Mouse (Mus musculus) E14TG2a.4 (cell line): Measurements from ENCODE around the gene A630001G21Rik.
A peak's percentile ranks its signal among the peaks of the same experiment; 100 is the strongest.

Experiments
- H3K27me3 ChIP-seq: 2 replicates; pipeline ENCODE4 v1.6.1; 2014; ENCODE audit warnings: low read length, control low read depth; ENCODE audit not compliant: insufficient read depth
- H3K36me3 ChIP-seq: 2 replicates; pipeline ENCODE4 v1.6.1; 2014; ENCODE audit warnings: low read length, control low read depth; ENCODE audit not compliant: insufficient read depth
- H3K4me1 ChIP-seq: replicated peaks from 2 replicates; pipeline ENCODE4 v1.6.1; 2014; ENCODE audit warnings: low read depth, low read length, control low read depth
- H3K4me3 ChIP-seq: replicated peaks from 2 replicates; pipeline ENCODE4 v1.5.1; 2014; ENCODE audit warnings: mild to moderate bottlenecking, low read length
- H3K9me3 ChIP-seq: 2 replicates; pipeline ENCODE4 v1.6.1; 2014; ENCODE audit warnings: low read length, control low read depth
- CTCF ChIP-seq: conservative IDR thresholded peaks from 2 replicates; pipeline ENCODE4 v1.5.1; 2014; ENCODE audit warnings: low read length
- NANOG ChIP-seq: IDR thresholded peaks from 2 replicates; pipeline ENCODE4 v1.6.1; 2014; ENCODE audit warnings: borderline replicate concordance, low read length, mixed read lengths
- POU5F1 ChIP-seq: IDR thresholded peaks from 2 replicates; pipeline ENCODE4 v1.6.1; 2014; ENCODE audit warnings: low read length, borderline replicate concordance

The A630001G21Rik gene

GRCm38 (mm10) chr1:85761665-85762064 is 16.8 kb downstream of the A630001G21Rik start:
- Histone ChIP-seq H3K27me3 (peaks cover 16% of the 10 kb centered on the region), H3K9me3 (no peaks in the 10 kb centered on the region; the same call in 1 of the 2 replicates), H3K36me3 (no peaks in the 10 kb centered on the region), H3K4me3 (no peak overlapping the region), H3K4me1 (peaks cover 15% of the 10 kb centered on the region)
- TF ChIP-seq NANOG (no peak), CTCF (no peak), POU5F1 (no peak)

DNA sequence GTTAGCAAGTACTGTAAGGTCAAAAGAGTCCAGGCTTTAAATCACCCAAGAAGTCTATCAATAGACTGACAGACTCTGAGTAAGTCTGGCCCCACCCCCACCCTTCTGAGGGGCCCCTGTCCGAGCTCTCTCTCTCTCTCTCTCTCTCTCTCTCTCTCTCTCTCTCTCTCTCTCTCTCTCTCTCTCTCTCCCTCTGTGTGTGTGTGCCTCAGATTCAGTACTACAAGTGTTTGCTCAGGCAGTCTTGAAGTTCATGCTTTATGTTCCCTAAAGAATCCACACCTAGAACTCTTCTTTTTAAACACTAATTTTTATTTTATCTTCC is 19.5 kb downstream of the A630001G21Rik start:
- H3K36me3 ChIP-seq, result no peaks in the 10 kb centered on the region
- TF ChIP-seq POU5F1, result no peak
- TF ChIP-seq NANOG, result no peak
- no peak for TF ChIP-seq CTCF
- H3K4me3 ChIP-seq, result peak overlapping the region; percentile 52

GRCm38 (mm10) chr1:85758231-85758968 is 20.0 kb downstream of the A630001G21Rik start:
- TF ChIP-seq CTCF (no peak), NANOG (no peak), POU5F1 (no peak)
- Histone ChIP-seq H3K27me3 (peaks cover 20% of the 10 kb centered on the region), H3K36me3 (no peaks in the 10 kb centered on the region), H3K9me3 (no peaks in the 10 kb centered on the region; the same call in 1 of the 2 replicates), H3K4me3 (peak overlapping the region; percentile 52), H3K4me1 (peaks cover 15% of the 10 kb centered on the region)

More for the DNA sequence above, 19.5 kb downstream of the A630001G21Rik start:
- peaks cover 16% of the 10 kb centered on the region for H3K27me3 ChIP-seq
- H3K9me3 ChIP-seq, result no peaks in the 10 kb centered on the region; the same call in 1 of the 2 replicates
- peaks cover 15% of the 10 kb centered on the region for H3K4me1 ChIP-seq

GRCm38 (mm10) chr1:85757531-85758230 is 20.8 kb downstream of the A630001G21Rik start:
- no peaks in the 10 kb centered on the region for H3K36me3 ChIP-seq
- no peaks in the 10 kb centered on the region; the same call in 1 of the 2 replicates for H3K9me3 ChIP-seq
- peaks cover 15% of the 10 kb centered on the region for H3K4me1 ChIP-seq
- peak overlapping the region; percentile 52; the same call in 1 of the 2 replicates for H3K4me3 ChIP-seq
- H3K27me3 ChIP-seq, result peaks cover 22% of the 10 kb centered on the region
- TF ChIP-seq POU5F1 (no peak), NANOG (no peak)

- Histone ChIP-seq H3K4me3 (no peak overlapping the region), H3K9me3 (no peaks in the 10 kb centered on the region), H3K36me3 (no peaks in the 10 kb centered on the region), H3K4me1 (peaks cover 6% of the 10 kb centered on the region; the same call in 1 of the 2 replicates), H3K27me3 (peaks cover 6% of the 10 kb centered on the region; the same call in 1 of the 2 replicates)
- TF ChIP-seq NANOG, result no peak
- no peak for TF ChIP-seq POU5F1
- TF ChIP-seq CTCF, result no peak
These were observed 26.3 kb downstream of the A630001G21Rik start for GRCm38 (mm10) chr1:85751932-85752680.

GRCm38 (mm10) chr1:85751494-85751893 is 26.9 kb downstream of the A630001G21Rik start:
- H3K36me3 ChIP-seq, result no peaks in the 10 kb centered on the region
- H3K27me3 ChIP-seq, result peaks cover 6% of the 10 kb centered on the region; the same call in 1 of the 2 replicates
- H3K9me3 ChIP-seq, result no peaks in the 10 kb centered on the region
- TF ChIP-seq CTCF (no peak), NANOG (no peak), POU5F1 (no peak)
- peaks cover 6% of the 10 kb centered on the region; the same call in 1 of the 2 replicates for H3K4me1 ChIP-seq
- H3K4me3 ChIP-seq, result no peak overlapping the region

DNA sequence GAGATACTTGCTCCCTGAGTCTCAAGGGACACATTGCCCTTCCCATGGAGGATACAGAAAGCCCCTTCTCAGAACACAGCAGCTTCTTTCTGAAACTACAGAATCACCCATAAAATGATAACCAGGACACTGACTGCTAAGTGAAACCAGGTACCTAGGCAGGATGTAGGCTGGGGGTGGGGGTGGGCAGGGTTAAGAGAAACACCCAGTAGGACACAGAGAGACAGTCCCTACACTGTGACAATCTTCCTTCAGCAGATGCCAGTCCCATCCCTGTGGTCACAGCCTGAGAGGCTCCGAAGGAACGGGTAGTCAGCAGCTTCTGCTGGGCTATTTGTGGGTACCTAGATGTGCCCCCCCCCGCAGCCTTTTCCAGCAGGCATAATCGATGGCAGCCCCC is 27.8 kb downstream of the A630001G21Rik start:
- H3K4me1 ChIP-seq, result peaks cover 6% of the 10 kb centered on the region; the same call in 1 of the 2 replicates
- H3K36me3 ChIP-seq, result no peaks in the 10 kb centered on the region
- TF ChIP-seq POU5F1, result no peak
- TF ChIP-seq NANOG, result no peak
- no peak for TF ChIP-seq CTCF
- peaks cover 6% of the 10 kb centered on the region; the same call in 1 of the 2 replicates for H3K27me3 ChIP-seq
- no peak overlapping the region for H3K4me3 ChIP-seq
- no peaks in the 10 kb centered on the region for H3K9me3 ChIP-seq

GRCm38 (mm10) chr1:85749829-85750228 is 28.6 kb downstream of the A630001G21Rik start:
- no peaks in the 10 kb centered on the region for H3K36me3 ChIP-seq
- H3K27me3 ChIP-seq, result peaks cover 6% of the 10 kb centered on the region; the same call in 1 of the 2 replicates
- no peaks in the 10 kb centered on the region for H3K9me3 ChIP-seq
- peaks cover 6% of the 10 kb centered on the region; the same call in 1 of the 2 replicates for H3K4me1 ChIP-seq
- TF ChIP-seq POU5F1 (no peak), NANOG (no peak), CTCF (no peak)
- no peak overlapping the region for H3K4me3 ChIP-seq
